Mouse (Mus musculus) kidney, adult 2 months (tissue): ENCODE results near the gene Pde4d.

Source experiments
- CTCF ChIP-seq: fragments of 200-500 bp; conservative IDR thresholded peaks from 2 replicates; pipeline ENCODE4 v1.5.1; 2011; ENCODE audit warnings: low read depth, mild to moderate bottlenecking, control low read depth, low read length, moderate library complexity, mixed read lengths; ENCODE audit not compliant: insufficient read depth, insufficient read length
- POLR2A ChIP-seq: fragments of 200-500 bp; IDR thresholded peaks from one replicate; pipeline ENCODE4 v1.6.1; 2011; ENCODE audit warnings: low read depth, low read length, control low read depth

GRCm38 (mm10) chr13:109647479-109648199 is 1197.9 kb downstream of the Pde4d start:
- TF ChIP-seq POLR2A (no peak), CTCF (no peak)
